Mouse (Mus musculus) stomach, embryonic 16.5 days (tissue): ENCODE measurements around the gene Vmac. TPM values are rescaled to one million over a fixed set of nuclear protein-coding genes. Genes with fewer than 3 reads are reported as not detected.

Experiments used
- ATAC-seq: fragments of 200-750 bp; cut with Nextera tagmentation; 2 replicates; pipeline ENCODE4 v1.8.0; 2017; ENCODE audit warnings: moderate number of reproducible peaks, moderate TSS enrichment; ENCODE audit not compliant: insufficient read depth, low FRiP score
- H3K27ac ChIP-seq: fragments of 300-500 bp; sonication (generic); 2 replicates; pipeline ENCODE4 v1.5.1; 2014; ENCODE audit warnings: low read length
- H3K27me3 ChIP-seq: fragments of 300-500 bp; sonication (generic); 2 replicates; pipeline ENCODE4 v1.6.1; 2014; ENCODE audit warnings: low read length, control low read depth, mixed read lengths; ENCODE audit not compliant: control insufficient read depth, insufficient read depth
- H3K36me3 ChIP-seq: fragments of 300-500 bp; sonication (generic); 2 replicates; pipeline ENCODE4 v1.6.1; 2014; ENCODE audit warnings: low read length; ENCODE audit not compliant: control insufficient read depth, insufficient read depth
- H3K4me1 ChIP-seq: fragments of 300-500 bp; sonication (generic); 2 replicates; pipeline ENCODE4 v1.6.1; 2014; ENCODE audit warnings: low read length, control low read depth, mixed read lengths; ENCODE audit not compliant: control insufficient read depth, insufficient read depth
- H3K4me2 ChIP-seq: fragments of 300-500 bp; sonication (generic); 2 replicates; pipeline ENCODE4 v1.6.1; 2014; ENCODE audit warnings: low read depth, low read length, mixed read lengths
- H3K4me3 ChIP-seq: fragments of 300-500 bp; sonication (generic); replicated peaks from 2 replicates; pipeline ENCODE4 v1.5.1; 2014; ENCODE audit warnings: mild to moderate bottlenecking, low read length
- H3K9ac ChIP-seq: fragments of 300-500 bp; sonication (generic); 2 replicates; pipeline ENCODE4 v1.6.1; 2014; ENCODE audit warnings: low read length
- H3K9me3 ChIP-seq: fragments of 300-500 bp; sonication (generic); replicated peaks from 2 replicates; pipeline ENCODE4 v1.6.1; 2016; ENCODE audit warnings: low read length, control low read depth; ENCODE audit not compliant: control insufficient read depth
- WGBS: fragments of 180-500 bp; shearing (Covaris S2); extraction: QIAGEN DNeasy Blood & Tissue Kit; methylation state at CpG from one replicate; pipeline ENCODE4 v1.1.7; 2014; 5-methylcytosine and 5-hydroxymethylcytosine counted together
- polyA plus RNA-seq: library from polyadenylated mRNA; unstranded; fragments of >200 nt; fragmentation: Nextera tagmentation; extraction: Ambion mirVana; gene quantifications from 2 replicates; pipeline ENCODE4 v1.2.1, GENCODE M21; 2015

The Vmac gene
- polyA plus RNA-seq, 1 experiment from 2014 or later, result 19.6 TPM

DNA sequence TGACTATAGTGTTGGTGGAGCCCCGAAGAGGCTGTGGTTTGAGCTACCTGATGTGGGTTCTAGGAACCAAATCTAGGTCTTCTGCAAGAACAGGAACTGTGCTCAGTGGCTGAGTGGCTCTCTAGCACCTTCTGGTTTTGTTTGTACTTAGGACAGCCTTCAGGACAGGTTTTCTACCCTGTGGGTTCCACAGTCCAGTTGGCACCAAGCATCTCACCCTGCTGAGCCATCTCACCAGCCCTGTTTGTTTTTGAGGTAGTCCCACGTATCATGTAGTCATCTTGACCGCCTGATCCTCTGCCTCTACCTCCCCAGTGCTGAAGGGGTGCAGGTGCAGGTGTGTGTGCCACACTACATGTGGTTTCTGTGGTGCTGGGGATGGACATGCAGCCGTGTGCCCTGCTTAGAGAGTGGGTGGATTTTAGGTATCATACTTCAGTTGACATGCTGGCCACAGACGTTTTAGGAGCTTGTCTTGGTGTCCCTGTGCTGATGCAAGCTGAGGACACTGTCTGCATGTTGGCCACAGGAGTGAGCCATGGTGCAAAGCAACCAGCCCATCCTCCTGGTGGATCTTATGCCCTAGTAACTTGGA, 34.2 kb downstream of the Vmac start:
- Histone ChIP-seq H3K4me3 (no peak overlapping the region), H3K27ac (no peak overlapping the region), H3K9me3 (no peaks in the 10 kb centered on the region), H3K9ac (no peak overlapping the region), H3K36me3 (peaks cover 12% of the 10 kb centered on the region; the same call in 1 of the 2 replicates), H3K27me3 (no peaks in the 10 kb centered on the region), H3K4me1 (0 out of 2 replicates have a peak, but pooled peaks cover 9% of the 10 kb centered on the region), H3K4me2 (no peak overlapping the region)
- no peak for ATAC-seq
- WGBS, result 79% methylated on average over 5 of the region's 5 CpGs

DNA sequence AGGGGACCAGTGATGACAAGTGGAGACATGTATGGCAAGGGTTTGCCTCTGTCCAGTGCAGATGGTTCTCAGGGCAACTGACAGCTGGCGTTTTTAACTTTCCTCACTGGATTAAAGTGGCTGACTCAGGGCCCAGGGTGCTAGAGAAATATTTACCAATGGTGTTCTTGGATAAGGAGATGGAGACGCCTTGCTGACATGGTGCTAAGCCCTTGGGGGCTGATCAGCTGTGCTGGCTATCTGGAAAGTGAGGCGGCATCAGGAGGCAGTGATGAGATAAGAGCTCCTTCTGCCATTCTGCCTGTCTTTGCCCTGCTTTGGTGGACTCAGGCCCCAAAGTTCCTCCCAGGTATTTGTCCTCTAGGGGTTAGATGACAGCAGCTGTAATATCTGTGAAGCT, 34.9 kb downstream of the Vmac start:
- Histone ChIP-seq H3K9ac (no peak overlapping the region), H3K4me2 (no peak overlapping the region), H3K4me3 (no peak overlapping the region), H3K36me3 (peaks cover 4% of the 10 kb centered on the region; the same call in 1 of the 2 replicates), H3K27me3 (no peaks in the 10 kb centered on the region), H3K9me3 (no peaks in the 10 kb centered on the region), H3K4me1 (0 out of 2 replicates have a peak, but pooled peaks cover 9% of the 10 kb centered on the region), H3K27ac (no peak overlapping the region)
- WGBS, result 51% methylated on average over 3 of the region's 3 CpGs
- no peak for ATAC-seq

DNA sequence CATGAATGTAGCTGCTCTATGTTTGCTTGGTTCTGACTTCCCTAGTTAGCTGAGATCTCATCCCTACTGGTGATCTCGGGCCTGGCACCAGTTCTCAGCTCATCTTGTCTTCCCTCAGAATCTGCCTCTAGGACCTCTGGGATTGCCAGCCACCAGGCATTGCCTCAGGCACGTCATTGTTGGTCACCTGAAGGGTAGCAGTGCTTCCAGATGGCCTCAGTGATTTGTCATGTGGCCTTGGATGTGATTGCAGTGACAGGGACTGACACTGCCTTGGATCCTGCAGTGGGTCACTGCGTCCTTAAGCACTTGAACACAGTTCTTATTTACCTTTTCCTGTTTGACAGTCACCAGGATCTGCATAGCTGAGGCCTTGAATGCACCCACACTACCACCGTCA, 36.0 kb downstream of the Vmac start:
- Histone ChIP-seq H3K9ac (no peak overlapping the region), H3K4me3 (no peak overlapping the region), H3K36me3 (peaks cover 7% of the 10 kb centered on the region; the same call in 1 of the 2 replicates), H3K4me2 (no peak overlapping the region), H3K4me1 (0 out of 2 replicates have a peak, but pooled peaks cover 9% of the 10 kb centered on the region), H3K27ac (no peak overlapping the region), H3K27me3 (no peaks in the 10 kb centered on the region), H3K9me3 (no peaks in the 10 kb centered on the region)
- ATAC-seq, result no peak
- WGBS, result 63% methylated on average over 4 of the region's 4 CpGs

- ATAC-seq, result no peak
- H3K9me3 ChIP-seq, result no peaks in the 10 kb centered on the region
- H3K27ac ChIP-seq, result peak overlapping the region; percentile 85
- peaks cover 15% of the 10 kb centered on the region for H3K4me1 ChIP-seq
- H3K4me3 ChIP-seq, result peak overlapping the region; percentile 99
- H3K27me3 ChIP-seq, result no peaks in the 10 kb centered on the region
- H3K4me2 ChIP-seq, result peak overlapping the region; percentile 71
- WGBS, result 1% methylated on average over 36 of the region's 37 CpGs
- peak overlapping the region; percentile 99 for H3K9ac ChIP-seq
- 0 out of 2 replicates have a peak, but pooled peaks cover 7% of the 10 kb centered on the region for H3K36me3 ChIP-seq
These were observed 44.0 kb downstream of the Vmac start for GRCm38 (mm10) chr17:56673647-56674416.

DNA sequence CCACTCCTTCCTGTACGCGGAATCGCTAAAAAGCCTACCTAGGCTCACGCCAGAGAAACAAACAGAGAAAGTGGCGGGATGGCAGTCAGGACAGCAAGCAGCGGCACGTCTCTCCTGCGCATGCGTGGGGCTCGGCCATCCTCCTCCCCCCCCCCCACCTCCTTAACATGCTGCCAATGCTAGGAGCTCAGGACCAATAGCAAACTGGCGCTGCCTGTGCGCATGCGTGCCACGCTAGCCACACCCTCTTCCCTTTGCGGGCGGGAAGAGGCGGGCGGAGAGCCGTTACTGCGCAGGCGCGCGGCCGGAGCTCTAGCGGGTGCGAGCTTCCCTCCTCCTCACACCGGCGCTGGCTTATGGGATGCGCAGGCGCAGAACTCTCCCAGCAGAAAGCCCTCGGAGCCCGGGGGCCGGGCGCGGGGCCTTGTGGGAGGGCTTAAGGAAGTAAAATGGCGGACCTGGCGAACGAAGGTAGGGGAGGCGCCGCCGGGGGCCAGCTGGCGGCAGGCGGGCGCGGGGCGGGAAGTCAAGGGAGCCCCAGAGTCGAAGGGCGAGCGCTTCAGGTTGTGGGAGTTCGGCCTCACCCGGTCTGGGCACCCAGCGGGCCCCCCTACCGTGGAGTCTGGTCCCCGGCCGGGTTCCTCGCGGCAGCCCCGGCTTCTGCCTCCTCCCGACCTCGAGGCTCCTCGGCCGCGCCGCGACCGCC, 44.7 kb downstream of the Vmac start, which contains the start of gene Ranbp3:
Gene Ranbp3 (plus strand): TSS at position 354 of the 706 bp plus-strand sequence.
- peak within 1 kb of the TSS; percentile 99 for H3K9ac ChIP-seq
- H3K27me3 ChIP-seq, result no peaks in the 10 kb centered on the region
- H3K4me2 ChIP-seq, result peak within 1 kb of the TSS; percentile 71
- 0 out of 2 replicates have a peak, but pooled peaks cover 7% of the 10 kb centered on the region for H3K36me3 ChIP-seq
- under 1% methylated on average over 61 of the region's 66 CpGs for WGBS
- no peaks in the 10 kb centered on the region for H3K9me3 ChIP-seq
- H3K4me3 ChIP-seq, result peak within 1 kb of the TSS; percentile 99
- peaks cover 17% of the 10 kb centered on the region for H3K4me1 ChIP-seq
- H3K27ac ChIP-seq, result peak within 1 kb of the TSS; percentile 91
- peak; percentile 96 for ATAC-seq

- Histone ChIP-seq H3K36me3 (no peaks in the 10 kb centered on the region), H3K27me3 (no peaks in the 10 kb centered on the region), H3K4me1 (peaks cover 12% of the 10 kb centered on the region), H3K9ac (no peak overlapping the region), H3K9me3 (no peaks in the 10 kb centered on the region), H3K27ac (no peak overlapping the region), H3K4me2 (no peak overlapping the region), H3K4me3 (no peak overlapping the region)
- 79% methylated on average over 8 of the region's 8 CpGs for WGBS
- no peak for ATAC-seq
These were observed 48.1 kb downstream of the Vmac start for GRCm38 (mm10) chr17:56669766-56670165.

DNA sequence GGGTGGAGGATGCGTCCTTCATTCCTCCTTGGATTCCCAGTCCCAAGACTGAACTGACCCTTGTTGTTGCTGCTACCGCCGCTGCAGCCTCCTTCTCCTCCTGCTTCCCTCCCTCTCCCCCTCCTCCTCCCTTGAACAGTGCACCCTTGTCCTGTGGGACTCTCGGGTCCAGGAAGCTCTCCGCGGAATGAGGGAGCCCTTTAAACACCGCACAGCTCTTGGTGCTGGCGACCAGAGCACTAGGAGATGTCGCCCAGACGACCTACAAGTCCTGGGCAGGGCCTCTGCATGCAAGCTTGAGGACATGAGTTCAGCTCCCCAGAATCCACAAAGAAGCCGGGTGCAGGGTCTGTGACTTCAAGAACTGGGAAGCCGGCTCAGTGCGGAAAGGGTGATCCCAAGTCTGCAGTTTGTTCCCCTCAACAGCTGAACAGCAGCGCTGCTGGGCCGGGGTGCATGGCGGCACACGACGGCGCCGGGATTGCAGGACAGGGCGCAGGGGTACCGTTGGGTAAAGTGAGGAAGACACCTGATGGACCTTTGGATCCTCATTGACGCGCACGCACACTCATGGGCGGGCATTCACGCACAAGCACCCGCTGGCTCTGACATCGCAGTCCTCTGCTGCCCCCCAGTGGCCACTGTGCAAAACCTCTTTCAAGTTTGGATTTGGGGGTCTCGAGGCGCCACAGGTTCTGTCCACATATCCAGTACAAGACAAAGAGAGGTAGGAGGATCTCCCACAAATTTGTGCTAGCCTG, 49.3 kb downstream of the Vmac start:
- Histone ChIP-seq H3K27ac (no peak overlapping the region), H3K4me1 (peaks cover 14% of the 10 kb centered on the region), H3K9ac (peak overlapping the region; percentile 68), H3K4me2 (peak overlapping the region; percentile 92), H3K4me3 (peak overlapping the region; percentile 51), H3K27me3 (no peaks in the 10 kb centered on the region), H3K9me3 (no peaks in the 10 kb centered on the region), H3K36me3 (no peaks in the 10 kb centered on the region)
- WGBS, result 4% methylated on average over 31 of the region's 31 CpGs
- ATAC-seq, result no peak

GRCm38 (mm10) chr17:56667591-56667990, 50.2 kb downstream of the Vmac start:
- H3K9ac ChIP-seq, result no peak overlapping the region
- H3K4me1 ChIP-seq, result peaks cover 14% of the 10 kb centered on the region
- no peaks in the 10 kb centered on the region for H3K36me3 ChIP-seq
- H3K4me2 ChIP-seq, result no peak overlapping the region
- H3K27ac ChIP-seq, result no peak overlapping the region
- no peaks in the 10 kb centered on the region for H3K9me3 ChIP-seq
- H3K27me3 ChIP-seq, result no peaks in the 10 kb centered on the region
- WGBS, result 72% methylated on average over 3 of the region's 3 CpGs
- ATAC-seq, result no peak
- H3K4me3 ChIP-seq, result no peak overlapping the region
